Mouse (Mus musculus) thymus, adult 2 months (tissue): Measurements from ENCODE around the gene Fndc3a. TPM values are rescaled to one million over a fixed set of nuclear protein-coding genes. Genes with fewer than 3 reads are reported as not detected.

ENCODE experiments used
- DNase-seq: peaks from one replicate; pipeline ENCODE4 v3.0.0; 2021
- H3K27ac ChIP-seq: fragments of 200-500 bp; 2 replicates; pipeline ENCODE4 v1.5.1; 2012; ENCODE audit warnings: low read length, control low read depth; ENCODE audit not compliant: control insufficient read depth, insufficient read depth
- H3K27me3 ChIP-seq: fragments of 200-500 bp; 2 replicates; pipeline ENCODE4 v1.6.1; 2012; ENCODE audit warnings: mild to moderate bottlenecking, low read length, moderate library complexity, mixed read lengths; ENCODE audit not compliant: control insufficient read depth, insufficient read depth
- H3K36me3 ChIP-seq: fragments of 200-500 bp; 2 replicates; pipeline ENCODE4 v1.6.1; 2012; ENCODE audit warnings: mild to moderate bottlenecking, low read length, moderate library complexity; ENCODE audit not compliant: control insufficient read depth, insufficient read depth
- H3K4me1 ChIP-seq: fragments of 200-500 bp; replicated peaks from 2 replicates; pipeline ENCODE4 v1.6.1; 2012; ENCODE audit warnings: low read length; ENCODE audit not compliant: control insufficient read depth, insufficient read depth
- H3K4me3 ChIP-seq: fragments of 200-500 bp; 2 replicates; pipeline ENCODE4 v1.5.1; 2012; ENCODE audit warnings: mild to moderate bottlenecking, low read length, control low read depth, moderate library complexity; ENCODE audit not compliant: control insufficient read depth, insufficient read depth
- CTCF ChIP-seq: fragments of 200-500 bp; IDR thresholded peaks from 2 replicates; pipeline ENCODE4 v1.5.1; 2012; ENCODE audit warnings: mild to moderate bottlenecking, control low read depth, low read length, moderate library complexity, borderline replicate concordance; ENCODE audit not compliant: control insufficient read depth, poor library complexity, insufficient read depth; ENCODE audit errors: extremely low read depth
- POLR2A ChIP-seq: fragments of 200-500 bp; IDR thresholded peaks from 2 replicates; pipeline ENCODE4 v1.6.1; 2012; ENCODE audit warnings: mild to moderate bottlenecking, low read length, control low read depth, moderate library complexity; ENCODE audit not compliant: control insufficient read depth, poor library complexity, insufficient read depth; ENCODE audit errors: extremely low read depth
- WGBS: fragments of 180-500 bp; shearing (Covaris S2); methylation state at CpG from one replicate; pipeline ENCODE4 v1.1.7; 2018; 5-methylcytosine and 5-hydroxymethylcytosine counted together
- polyA plus RNA-seq: library from polyadenylated mRNA; depleted of rRNA; stranded (reverse); fragments of >200 nt; gene quantifications from 2 replicates; pipeline ENCODE4 v1.2.3, GENCODE M21; 2012

The Fndc3a gene
- polyA plus RNA-seq, 1 experiment, result 39.1 TPM

DNA sequence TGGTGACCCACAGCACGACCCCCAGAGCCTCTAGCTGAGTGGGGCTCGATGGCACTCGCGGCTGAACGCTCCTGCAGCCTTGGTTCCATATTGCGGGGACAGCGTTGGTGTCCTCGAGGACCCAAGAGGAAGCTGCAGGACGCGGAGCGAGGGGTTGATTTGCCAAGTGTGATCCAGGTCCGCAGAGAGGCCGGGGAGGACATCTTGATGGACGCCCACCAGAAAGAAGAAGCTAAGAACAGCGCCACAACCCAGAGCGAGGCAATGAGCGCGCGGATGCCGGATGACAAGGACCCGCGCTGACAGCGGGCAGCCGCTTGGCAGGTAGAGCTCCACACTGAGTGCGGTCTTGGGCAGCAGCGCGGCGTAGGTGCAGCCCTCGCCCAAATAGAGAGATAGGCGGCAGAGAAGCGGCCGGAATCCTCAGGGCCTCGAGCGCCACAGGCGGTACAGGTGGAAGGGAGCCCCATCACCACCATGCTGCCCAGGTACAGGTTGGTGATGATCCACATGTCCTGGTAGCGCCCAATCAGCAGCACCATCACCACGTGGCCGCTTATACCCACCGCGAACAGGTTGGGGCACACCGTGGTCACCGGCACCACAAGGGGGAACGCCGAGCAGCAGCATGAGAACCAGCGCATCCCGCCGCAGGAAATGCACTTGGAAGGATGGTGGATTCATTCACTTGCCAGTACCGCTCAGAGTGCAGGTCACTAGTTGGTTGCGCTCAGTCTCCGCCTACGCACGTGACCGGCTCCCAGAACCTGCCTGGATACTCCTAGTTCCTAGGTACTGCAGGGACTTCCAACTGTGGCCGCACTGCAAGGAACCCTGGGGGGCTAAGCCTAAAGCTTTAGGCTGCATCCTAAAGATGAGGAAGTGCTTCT, 177.5 kb downstream of the Fndc3a start:
- Histone ChIP-seq H3K27ac (no peak overlapping the region), H3K27me3 (peaks cover 10% of the 10 kb centered on the region; the same call in 1 of the 2 replicates), H3K4me1 (peaks cover 11% of the 10 kb centered on the region; the same call in 1 of the 2 replicates), H3K4me3 (peak overlapping the region; percentile 6; the same call in 1 of the 2 replicates), H3K36me3 (no peaks in the 10 kb centered on the region)
- TF ChIP-seq CTCF (no peak), POLR2A (no peak)
- DNase-seq, result no peak
- 4% methylated on average over 54 of the region's 54 CpGs for WGBS

DNA sequence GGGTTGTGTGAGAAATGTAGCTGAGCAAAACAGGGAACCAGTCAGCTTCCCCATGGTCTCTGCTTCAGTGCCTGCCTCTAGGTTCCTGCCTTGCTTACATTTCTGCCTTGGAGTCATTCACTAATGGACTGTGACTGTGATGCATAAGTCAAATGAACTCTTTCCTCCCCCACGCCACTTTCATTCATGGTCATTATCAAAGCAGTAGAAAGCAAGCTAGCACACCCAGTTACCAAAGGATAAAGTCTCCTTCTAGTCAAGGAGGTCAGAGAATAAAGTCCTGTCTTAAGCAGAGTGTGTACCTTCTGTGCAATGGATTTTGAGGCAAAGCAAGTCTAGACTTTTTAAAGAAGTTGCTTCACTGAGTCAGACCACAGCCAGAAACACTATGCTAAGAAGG, 182.7 kb downstream of the Fndc3a start:
- no peak overlapping the region for H3K4me3 ChIP-seq
- no peak overlapping the region for H3K27ac ChIP-seq
- 97% methylated on average over 1 of the region's 1 CpGs for WGBS
- no peak for DNase-seq
- H3K27me3 ChIP-seq, result peaks cover 5% of the 10 kb centered on the region; the same call in 1 of the 2 replicates
- H3K4me1 ChIP-seq, result peaks cover 3% of the 10 kb centered on the region; the same call in 1 of the 2 replicates
- no peaks in the 10 kb centered on the region for H3K36me3 ChIP-seq
- TF ChIP-seq CTCF (no peak), POLR2A (no peak)

DNA sequence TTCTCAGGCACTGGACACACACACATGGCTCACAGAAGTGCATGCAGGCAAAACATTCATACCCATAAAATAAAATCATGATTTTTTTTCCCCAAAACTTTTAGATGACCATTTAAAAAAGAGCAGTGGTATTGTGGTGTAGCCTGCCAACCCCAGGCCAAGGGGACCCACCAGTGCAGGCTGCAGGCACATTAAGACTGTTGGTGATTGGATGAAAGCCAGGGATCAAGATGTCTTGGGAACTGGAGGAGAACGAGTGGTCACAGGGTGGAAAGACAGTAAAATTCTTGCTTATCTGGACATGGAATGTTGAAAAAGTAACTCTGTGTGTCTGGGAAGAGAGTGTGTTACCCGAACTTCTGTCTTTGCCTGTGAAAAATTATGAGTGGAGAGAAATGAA, 190.2 kb downstream of the Fndc3a start:
- no peak overlapping the region for H3K27ac ChIP-seq
- no peaks in the 10 kb centered on the region for H3K27me3 ChIP-seq
- no peaks in the 10 kb centered on the region for H3K36me3 ChIP-seq
- DNase-seq, result no peak
- 65% methylated on average over 2 of the region's 2 CpGs for WGBS
- no peaks in the 10 kb centered on the region for H3K4me1 ChIP-seq
- no peak for TF ChIP-seq CTCF
- TF ChIP-seq POLR2A, result no peak
- no peak overlapping the region for H3K4me3 ChIP-seq

GRCm38 (mm10) chr14:72518786-72519185, 191.0 kb downstream of the Fndc3a start:
- DNase-seq, result no peak
- no peaks in the 10 kb centered on the region for H3K27me3 ChIP-seq
- no peaks in the 10 kb centered on the region for H3K4me1 ChIP-seq
- H3K27ac ChIP-seq, result no peak overlapping the region
- H3K4me3 ChIP-seq, result no peak overlapping the region
- TF ChIP-seq CTCF (no peak), POLR2A (no peak)
- no peaks in the 10 kb centered on the region for H3K36me3 ChIP-seq
- 67% methylated on average over 6 of the region's 6 CpGs for WGBS

DNA sequence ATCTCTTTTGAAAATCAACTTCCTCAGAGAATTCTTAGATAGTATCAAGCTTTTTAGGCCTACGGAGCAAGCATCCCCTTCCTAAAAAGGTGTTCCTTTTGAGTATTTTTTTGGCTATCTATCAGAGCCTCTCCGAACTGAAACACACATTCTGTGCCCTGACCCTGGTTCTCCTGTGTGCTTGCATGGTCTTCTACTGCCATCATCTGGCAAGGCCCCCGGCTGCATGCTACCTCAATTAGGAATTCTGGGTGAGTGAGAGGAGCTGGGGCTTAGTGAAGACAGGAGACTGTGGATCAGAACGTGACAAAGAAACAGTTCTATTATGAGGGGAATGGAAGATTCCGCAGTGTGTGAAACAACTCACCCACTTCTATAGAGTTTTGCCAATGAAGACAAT, 193.4 kb downstream of the Fndc3a start:
- no peaks in the 10 kb centered on the region for H3K27me3 ChIP-seq
- H3K4me1 ChIP-seq, result no peaks in the 10 kb centered on the region
- no peak overlapping the region for H3K27ac ChIP-seq
- TF ChIP-seq POLR2A (no peak), CTCF (no peak)
- no peaks in the 10 kb centered on the region for H3K36me3 ChIP-seq
- DNase-seq, result peak; percentile 9
- H3K4me3 ChIP-seq, result no peak overlapping the region
- WGBS, result 26% methylated on average over 5 of the region's 5 CpGs

DNA sequence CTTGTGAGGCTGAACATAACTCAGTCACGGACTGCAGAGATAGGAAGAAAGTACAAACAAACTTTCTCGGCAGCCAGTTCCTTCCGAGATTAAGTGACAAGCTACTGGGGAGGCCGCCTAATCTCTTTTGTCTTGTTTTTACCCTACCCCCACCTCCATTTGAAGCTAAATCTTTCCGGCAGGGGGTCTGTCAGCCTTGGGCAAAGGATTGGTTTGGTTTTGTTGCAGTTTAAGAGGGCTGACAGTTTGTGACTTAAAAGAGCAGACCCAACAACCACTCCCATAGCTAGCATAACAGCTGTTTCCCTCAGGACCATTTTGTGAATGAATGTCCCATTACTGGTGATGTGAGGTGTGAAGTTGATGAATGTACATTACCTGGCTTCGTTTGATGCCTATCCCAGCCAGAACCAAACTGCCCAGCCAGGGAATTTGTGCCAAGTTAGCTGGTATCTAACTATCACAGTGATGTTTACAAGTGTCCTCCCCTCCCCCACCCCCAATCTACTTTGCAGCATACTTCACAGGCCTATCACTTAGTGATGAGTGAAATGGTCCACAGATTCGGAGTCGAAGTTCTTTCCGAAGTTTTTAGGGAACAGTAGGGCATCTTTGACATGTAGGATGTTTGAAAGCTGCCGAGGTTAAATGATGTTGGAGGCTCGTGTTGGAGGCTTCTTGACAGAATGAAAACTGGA, 202.9 kb downstream of the Fndc3a start:
- no peaks in the 10 kb centered on the region for H3K27me3 ChIP-seq
- no peak overlapping the region for H3K27ac ChIP-seq
- 53% methylated on average over 11 of the region's 11 CpGs for whole genome bisulfite sequencing
- no peaks in the 10 kb centered on the region for H3K4me1 ChIP-seq
- no peaks in the 10 kb centered on the region for H3K36me3 ChIP-seq
- H3K4me3 ChIP-seq, result no peak overlapping the region
- no peak for DNase-seq
- TF ChIP-seq CTCF (no peak), POLR2A (no peak)
